Mouse (Mus musculus) MEL-GATA-1-ER (cell line): ENCODE measurements at regions not wholly inside any gene's neighbourhood (a gene's known extent, or its start where the extent isn't known, plus 50 kb on each side); places are given as distances from the start of the nearest gene placed in this dataset.
"Not testable (repeated sequence)": the region's sequence is repeated elsewhere in the genome, so short reads cannot be mapped to it uniquely, and the experiment has no call there.

Experiments used
- DNase-seq: peaks from one replicate; pipeline ENCODE4 v3.0.0-alpha.2; 2012; ENCODE audit warnings: low read depth; ENCODE audit errors: extremely low read depth

DNA sequence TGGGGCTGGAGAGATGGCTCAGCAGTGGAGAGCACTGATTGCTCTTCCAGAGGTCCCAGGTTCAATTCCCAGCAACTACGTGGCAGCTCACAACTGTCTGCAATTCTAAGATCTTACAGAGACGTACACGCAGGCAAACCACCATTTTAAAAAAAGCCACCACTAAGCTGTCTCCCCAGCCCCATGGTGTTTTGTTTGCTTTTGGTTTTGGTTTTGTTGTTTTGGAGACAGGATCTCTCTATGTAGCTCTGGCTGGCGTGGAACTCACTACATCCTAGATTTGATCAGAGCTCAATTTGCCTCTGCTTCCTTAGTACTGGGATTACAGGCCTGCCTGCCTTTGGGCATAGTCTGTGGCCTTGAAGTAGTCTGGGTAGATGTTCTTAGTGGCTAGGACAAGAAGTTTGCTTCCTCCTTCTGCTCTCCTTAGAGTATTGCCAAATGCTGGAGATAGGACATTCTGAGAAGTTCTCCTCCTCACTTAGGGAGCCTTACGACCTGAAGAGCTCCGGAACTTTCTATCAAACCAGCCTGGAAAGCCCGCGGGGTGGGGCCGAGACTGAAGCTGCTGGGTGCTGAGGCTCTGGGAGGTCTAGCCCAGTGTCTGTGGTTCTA is 495.4 kb upstream of the Chrm3 start:
- not testable (repeated sequence) for DNase-seq

DNA sequence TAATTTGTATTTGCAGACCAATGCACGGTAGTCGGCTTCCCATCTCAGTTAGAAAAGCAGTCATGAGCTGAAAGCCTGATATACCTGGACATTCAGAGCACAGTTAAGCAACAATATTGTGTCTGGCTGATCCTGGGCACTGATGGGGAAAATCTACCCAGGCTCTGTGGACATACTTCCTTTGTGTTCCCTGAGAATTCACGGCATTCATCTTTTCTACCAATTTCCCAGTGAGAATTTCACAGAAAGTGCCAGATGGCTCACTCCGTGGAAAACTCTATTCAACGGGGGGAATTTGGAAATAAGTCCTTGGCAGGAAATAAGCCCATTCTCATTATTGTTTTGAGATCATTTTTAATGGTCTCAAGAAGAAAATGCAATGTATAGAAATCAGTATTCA is 484.6 kb upstream of the Chrm3 start:
- DNase-seq, result no peak

DNA sequence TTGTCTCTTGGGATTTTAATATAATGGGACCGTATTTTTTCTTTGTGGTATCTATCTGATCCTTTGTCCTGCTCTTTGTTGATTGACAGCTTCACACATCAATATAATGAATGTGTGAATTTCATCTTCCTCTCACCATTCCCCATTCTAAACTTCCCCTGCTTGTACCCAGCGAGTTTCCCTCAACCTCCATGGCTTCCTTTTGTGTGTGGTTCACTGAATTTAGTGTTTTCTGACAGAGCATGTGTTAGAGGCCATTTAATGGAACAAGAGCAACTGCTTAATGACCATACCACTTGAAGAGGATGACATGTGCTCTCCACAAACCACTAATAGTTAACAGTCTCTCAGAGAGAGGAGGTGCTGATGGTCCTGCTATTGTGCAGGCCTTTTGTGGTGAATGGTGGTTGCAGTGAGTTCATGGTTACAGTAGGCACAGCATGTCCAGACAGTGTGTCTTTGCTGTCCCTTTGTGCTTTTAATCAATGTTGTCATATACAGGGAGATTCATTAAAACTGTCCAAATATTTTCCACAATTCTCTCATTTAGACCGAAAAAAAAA is 438.8 kb upstream of the Chrm3 start:
- DNase-seq, result no peak
